Mouse (Mus musculus) embryo, embryonic 11.5 days (tissue): ENCODE data around the gene Nfib.

Source experiments
- DNase-seq: peaks from one replicate; pipeline ENCODE4 v3.0.0-alpha.2; 2012; ENCODE audit warnings: low read depth, low spot score

Gene Nfib

GRCm38 (mm10) chr4:82246290-82246689 lies 459.3 kb downstream of the Nfib start:
- DNase-seq: no peak
